Comparison of ENCODE assay signal across 8 mouse cellular contexts in genomic region chr16:59599411-59600265, GRCm38 (mm10). TPM values are rescaled to one million over a fixed set of nuclear protein-coding genes. Genes with fewer than 3 reads are reported as not detected.
DNase-seq lines count a peak whose midpoint lies in the region; ATAC-seq and TF ChIP-seq lines count a peak whose summit lies in the region.

No protein-coding gene starts in this region.

- peak overlapping the region; percentile 95 for H3K4me2 ChIP-seq in midbrain, postnatal 0 days (ENCODE audit: low read depth, low read length, poor library complexity, severe bottlenecking)

- intact Hi-C loops in left cerebral cortex, postnatal 25 days (cut with DNase I), result loop anchor here (5.0 kb wide), 2 partner anchors 52 to 127 kb away; partner anchors contain the start of gene Riox2

- H3K9me3 ChIP-seq in forebrain, embryonic 10.5 days, result no peaks in the 10 kb centered on the region
- H3K9me3 ChIP-seq in midbrain, postnatal 0 days (ENCODE audit: low read length), result no peaks in the 10 kb centered on the region

- H3K9ac ChIP-seq in midbrain, postnatal 0 days (replicated peaks; ENCODE audit: low read length, poor library complexity, severe bottlenecking), result no peak overlapping the region

- no peaks in the 10 kb centered on the region for H3K36me3 ChIP-seq in thymus, adult 2 months (ENCODE audit: control insufficient read depth, insufficient read depth, low read length)
- H3K36me3 ChIP-seq in forebrain, embryonic 10.5 days (replicated peaks), result no peaks in the 10 kb centered on the region
- H3K36me3 ChIP-seq in midbrain, postnatal 0 days (ENCODE audit: insufficient read depth, low read length), result no peaks in the 10 kb centered on the region

- peaks cover 8% of the 10 kb centered on the region for H3K27me3 ChIP-seq in thymus, adult 2 months (ENCODE audit: control insufficient read depth, insufficient read depth, low read length)
- H3K27me3 ChIP-seq in forebrain, embryonic 10.5 days (ENCODE audit: poor library complexity, severe bottlenecking), result peaks cover 60% of the 10 kb centered on the region
- no peaks in the 10 kb centered on the region for H3K27me3 ChIP-seq in midbrain, postnatal 0 days (ENCODE audit: insufficient read depth, low read length)

- no peak overlapping the region for H3K27ac ChIP-seq in thymus, adult 2 months (ENCODE audit: control insufficient read depth, insufficient read depth, low read length)
- H3K27ac ChIP-seq in forebrain, embryonic 10.5 days, result no peak overlapping the region
- no peak overlapping the region for H3K27ac ChIP-seq in midbrain, postnatal 0 days (ENCODE audit: low read depth, low read length)

- H3K4me3 ChIP-seq in thymus, adult 2 months (ENCODE audit: control insufficient read depth, insufficient read depth, low read length), result 0 out of 2 replicates have a peak overlapping the region, but pooled peaks have one; percentile 22
- H3K4me3 ChIP-seq in forebrain, embryonic 10.5 days, result peak overlapping the region; percentile 78
- peak overlapping the region; percentile 64 for H3K4me3 ChIP-seq in midbrain, postnatal 0 days (ENCODE audit: low read depth, low read length)

- no peak for TF ChIP-seq POLR2A in thymus, adult 2 months (IDR thresholded peaks at IDR 0.05; ENCODE audit: control insufficient read depth, extremely low read depth, insufficient read depth, low read length, poor library complexity)

- ATAC-seq in midbrain, postnatal 0 days (ENCODE audit: low FRiP score), result no peak
- no peak for ATAC-seq in erythroid progenitor cell, adult 5-6 weeks (replicated peaks; ENCODE audit: low FRiP score, poor library complexity, severe bottlenecking)

- no peak for DNase-seq in thymus, adult 2 months
- DNase-seq in thymus, adult 18-20 months, result no peak
- no peak for DNase-seq in forebrain, embryonic 10.5 days (ENCODE audit: extremely low spot score, low spot score)
- peak; percentile 20 for DNase-seq in induced T-regulatory cell, adult 2 months (ENCODE audit: low read depth)
- no peak for DNase-seq in midbrain, postnatal 0 days (ENCODE audit: low spot score)
- no peak for DNase-seq in spleen, postnatal 14 days (ENCODE audit: low spot score in 2 of 2)
- DNase-seq in left cerebral cortex, postnatal 25 days (ENCODE audit: low spot score in 2 of 2), result no peak

- 64% methylated on average over 17 of the region's 17 CpGs for WGBS in thymus, adult 2 months
- WGBS in forebrain, embryonic 10.5 days, result 12% methylated on average over 17 of the region's 17 CpGs
- WGBS in midbrain, postnatal 0 days, result 24% methylated on average over 17 of the region's 17 CpGs

- no peaks in the 10 kb centered on the region; the same call in 1 of the 2 replicates for H3K4me1 ChIP-seq in thymus, adult 2 months (replicated peaks; ENCODE audit: control insufficient read depth, insufficient read depth, low read length)
- peaks cover 27% of the 10 kb centered on the region for H3K4me1 ChIP-seq in forebrain, embryonic 10.5 days
- H3K4me1 ChIP-seq in midbrain, postnatal 0 days (ENCODE audit: insufficient read depth, low read length), result no peaks in the 10 kb centered on the region

- no peak for TF ChIP-seq CTCF in thymus, adult 2 months (IDR thresholded peaks at IDR 0.05; ENCODE audit: borderline replicate concordance, control insufficient read depth, extremely low read depth, insufficient read depth, low read length, poor library complexity)
- TF ChIP-seq CTCF in midbrain, postnatal 0 days (IDR thresholded peaks at IDR 0.05), result no peak

RNA-seq across cellular contexts. Expression of gene Crybg3, which starts 1.1 kb away (rescaled TPM):
- 1.0 and 1.4 TPM in 2 replicates for polyA plus RNA-seq in thymus, adult 2 months (2012; rRNA removed)
- polyA plus RNA-seq in forebrain, embryonic 10.5 days (2016; fragmentation: Nextera tagmentation; extraction: Ambion mirVana), result 5.0 and 5.1 TPM in 2 replicates
- total RNA-seq in midbrain, postnatal 0 days (2014; rRNA removed), result 3.3 and 4.0 TPM in 2 replicates
- polyA plus RNA-seq in midbrain, postnatal 0 days (2015; fragmentation: Nextera tagmentation; extraction: Ambion mirVana), result 0.69 and 1.1 TPM in 2 replicates
- 5.8 and 9.6 TPM in 2 replicates for total RNA-seq in erythroid progenitor cell, adult 5-6 weeks (2015; ENCODE audit: low replicate concordance)
- total RNA-seq in erythroid progenitor cell, adult 5-6 weeks (2017; ENCODE audit: low replicate concordance), result 0.64 and 1.4 TPM in 2 replicates
- 1 to 10 TPM; 5.9 to 6.2 TPM for total RNA-seq in left cerebral cortex, postnatal 25 days (2021)

RNA-seq across cellular contexts. Expression of gene Arl6, which starts 39.6 kb away (rescaled TPM):
- 0.93 and 0.97 TPM in 2 replicates for polyA plus RNA-seq in thymus, adult 2 months (2012; rRNA removed)
- 57.6 and 58.6 TPM in 2 replicates for polyA plus RNA-seq in forebrain, embryonic 10.5 days (2016; fragmentation: Nextera tagmentation; extraction: Ambion mirVana)
- 29.2 and 30.7 TPM in 2 replicates for total RNA-seq in midbrain, postnatal 0 days (2014; rRNA removed)
- polyA plus RNA-seq in midbrain, postnatal 0 days (2015; fragmentation: Nextera tagmentation; extraction: Ambion mirVana), result 62.0 and 63.1 TPM in 2 replicates
- total RNA-seq in erythroid progenitor cell, adult 5-6 weeks (2015; ENCODE audit: low replicate concordance), result 0.84 and 5.8 TPM in 2 replicates
- total RNA-seq in erythroid progenitor cell, adult 5-6 weeks (2017; ENCODE audit: low replicate concordance), result 0.64 and 1.8 TPM in 2 replicates
- total RNA-seq in left cerebral cortex, postnatal 25 days (2021), result 10 to 100 TPM; 29.6 to 32.1 TPM

Comparison
In these comparisons a context has a peak if more than half of its experiments do, and no peak if none do; other contexts are left out.
1. H3K4me3 ChIP-seq: peak in every context shown above with its lines; median percentile 78 in forebrain, embryonic 10.5 days; 64 in midbrain, postnatal 0 days; 22 in thymus, adult 2 months.